Mouse (Mus musculus) heart, postnatal 25 days (tissue): ENCODE data around the gene Lmna. TPM values are rescaled to one million over a fixed set of nuclear protein-coding genes. Genes with fewer than 3 reads are reported as not detected.
A peak's percentile ranks its signal among the peaks of the same experiment; 100 is the strongest.

Experiments
- DNase-seq: peaks from one replicate; pipeline ENCODE4 v3.0.0; 2022; ENCODE audit warnings: low spot score
- intact Hi-C: fragments of 180-260 bp; cut with DNase I; formaldehyde crosslinking; loops from one replicate; pipeline ENCODE4 v1.15.1; 2025
- total RNA-seq, 2 experiments: library from RNA; stranded (reverse); gene quantifications; 2 replicates each; pipeline ENCODE4 v1.2.3; 2021

Lmna gene
- total RNA-seq, 2 experiments from 2014 or later: 121 to 132 TPM

GRCm38 (mm10) chr3:88526157-88527131 is 16.7 kb upstream of the Lmna start:
- intact Hi-C loops: no loop called here

GRCm38 (mm10) chr3:88525021-88525420 is 15.3 kb upstream of the Lmna start:
- no peak for DNase-seq
- intact Hi-C loops: no loop called here

More at GRCm38 (mm10) chr3:88526157-88527131, 16.7 kb upstream of the Lmna start:
- DNase-seq: peak; percentile 78

- DNase-seq: no peak
- intact Hi-C loops: loop anchor here (2.0 kb wide), 1 partner anchor 116 kb away; no protein-coding TSS in a partner anchor
Observed at GRCm38 (mm10) chr3:88523027-88523426, 13.3 kb upstream of the Lmna start.

GRCm38 (mm10) chr3:88521803-88522331 is 12.1 kb upstream of the Lmna start:
- DNase-seq: peak; percentile 52
- intact Hi-C loops: loop anchor here (1.0 to 2.0 kb wide), 2 partner anchors 39 to 115 kb away; no protein-coding TSS in a partner anchor

- intact Hi-C loops: no loop called here
Observed at GRCm38 (mm10) chr3:88521156-88521555, 11.4 kb upstream of the Lmna start.

GRCm38 (mm10) chr3:88520078-88520477 is 10.3 kb upstream of the Lmna start:
- DNase-seq: no peak
- intact Hi-C loops: no loop called here

More at GRCm38 (mm10) chr3:88521156-88521555, 11.4 kb upstream of the Lmna start:
- no peak for DNase-seq

GRCm38 (mm10) chr3:88518411-88518810 is 8.7 kb upstream of the Lmna start:
- intact Hi-C loops: no loop called here
- DNase-seq: no peak

GRCm38 (mm10) chr3:88516407-88516806 is 6.7 kb upstream of the Lmna start:
- intact Hi-C loops: no loop called here
- no peak for DNase-seq

- no peak for DNase-seq
- intact Hi-C loops: no loop called here
Observed at GRCm38 (mm10) chr3:88515095-88515386, 5.3 kb upstream of the Lmna start.

- DNase-seq: no peak
- intact Hi-C loops: no loop called here
Observed at GRCm38 (mm10) chr3:88514231-88515094, 4.7 kb upstream of the Lmna start.

GRCm38 (mm10) chr3:88513546-88514115 is 3.9 kb upstream of the Lmna start:
- DNase-seq: no peak
- intact Hi-C loops: no loop called here

GRCm38 (mm10) chr3:88512896-88513545 is 3.3 kb upstream of the Lmna start:
- intact Hi-C loops: no loop called here
- DNase-seq: no peak

- intact Hi-C loops: no loop called here
- no peak for DNase-seq
Observed at GRCm38 (mm10) chr3:88512141-88512895, 2.6 kb upstream of the Lmna start.

- intact Hi-C loops: no loop called here
- DNase-seq: no peak
Observed at GRCm38 (mm10) chr3:88511559-88511958, 1.8 kb upstream of the Lmna start.

GRCm38 (mm10) chr3:88510421-88511289 is 899 bp upstream of the Lmna start:
- intact Hi-C loops: no loop called here
- no peak for DNase-seq

GRCm38 (mm10) chr3:88509250-88509649 is 506 bp downstream of the Lmna start:
- intact Hi-C loops: no loop called here
- DNase-seq: no peak

- intact Hi-C loops: no loop called here
- no peak for DNase-seq
Observed at GRCm38 (mm10) chr3:88505765-88506164, 4.0 kb downstream of the Lmna start.

- DNase-seq: no peak
- intact Hi-C loops: no loop called here
Observed at GRCm38 (mm10) chr3:88505081-88505480, 4.7 kb downstream of the Lmna start.
